Mouse (Mus musculus) heart, postnatal 0 days (tissue): ENCODE results near the gene Sh2d4b.

Experiments
- CTCF ChIP-seq: IDR thresholded peaks from 2 replicates; pipeline ENCODE4 v1.5.1; 2016; ENCODE audit warnings: antibody characterized with exemption, control low read depth, low read depth
- EP300 ChIP-seq: IDR thresholded peaks from 2 replicates; pipeline ENCODE4 v1.6.1; 2016; ENCODE audit warnings: antibody characterized with exemption, low read depth

DNA sequence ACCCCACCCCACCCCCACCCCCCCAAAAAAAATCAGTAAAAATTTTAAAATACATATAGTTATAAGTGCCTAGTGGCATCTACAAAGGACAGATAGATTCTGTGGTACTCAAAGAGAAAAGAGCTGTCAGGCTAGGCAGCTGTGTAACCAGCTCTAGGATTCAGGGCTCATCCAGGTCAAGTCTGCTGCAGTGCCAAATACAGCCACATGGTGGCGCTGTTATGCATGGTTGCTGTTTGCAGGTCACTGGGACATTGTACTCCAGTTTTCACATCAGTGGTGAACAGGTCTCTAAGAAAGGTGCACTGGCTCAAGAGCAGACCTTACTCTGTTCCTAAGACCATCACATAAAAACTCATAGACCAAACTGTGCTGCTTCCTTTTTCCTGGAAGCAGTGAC lies 24.6 kb upstream of the Sh2d4b start:
- TF ChIP-seq CTCF (peak; percentile 98), EP300 (no peak)
